Mouse (Mus musculus) heart, adult 9 months (tissue): ENCODE data around the gene Ces1e.
"Not testable (repeated sequence)": the region's sequence is repeated elsewhere in the genome, so short reads cannot be mapped to it uniquely, and the experiment has no call there.

Experiments used
- DNase-seq, 2 experiments: peaks; one replicate each; pipeline ENCODE4 v3.0.0; 2022; ENCODE audit warnings: low spot score in 2 of 2

Gene Ces1e

DNA sequence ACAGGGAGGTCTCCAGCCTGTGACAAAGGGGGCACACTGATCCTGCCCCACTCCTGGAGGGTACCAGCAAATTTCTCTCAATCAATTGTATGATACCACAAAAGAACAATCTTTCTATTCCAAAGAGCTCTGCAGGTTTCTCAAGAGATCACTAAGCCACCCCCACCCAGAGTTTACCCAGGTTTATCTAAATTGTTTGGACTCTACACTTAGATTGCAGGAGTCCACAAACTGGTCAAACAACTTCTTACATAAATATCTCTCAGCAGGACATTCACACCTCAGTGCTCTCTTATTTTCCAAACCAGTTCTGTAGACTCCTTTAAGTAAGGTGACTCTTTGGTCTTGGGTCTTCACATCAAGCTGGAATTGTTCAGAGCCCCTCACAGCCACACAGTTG, at the start of gene Ces1e:
Ces1e (minus strand) TSS at position 174 of the 400 bp plus-strand sequence.
- no peak for DNase-seq

DNA sequence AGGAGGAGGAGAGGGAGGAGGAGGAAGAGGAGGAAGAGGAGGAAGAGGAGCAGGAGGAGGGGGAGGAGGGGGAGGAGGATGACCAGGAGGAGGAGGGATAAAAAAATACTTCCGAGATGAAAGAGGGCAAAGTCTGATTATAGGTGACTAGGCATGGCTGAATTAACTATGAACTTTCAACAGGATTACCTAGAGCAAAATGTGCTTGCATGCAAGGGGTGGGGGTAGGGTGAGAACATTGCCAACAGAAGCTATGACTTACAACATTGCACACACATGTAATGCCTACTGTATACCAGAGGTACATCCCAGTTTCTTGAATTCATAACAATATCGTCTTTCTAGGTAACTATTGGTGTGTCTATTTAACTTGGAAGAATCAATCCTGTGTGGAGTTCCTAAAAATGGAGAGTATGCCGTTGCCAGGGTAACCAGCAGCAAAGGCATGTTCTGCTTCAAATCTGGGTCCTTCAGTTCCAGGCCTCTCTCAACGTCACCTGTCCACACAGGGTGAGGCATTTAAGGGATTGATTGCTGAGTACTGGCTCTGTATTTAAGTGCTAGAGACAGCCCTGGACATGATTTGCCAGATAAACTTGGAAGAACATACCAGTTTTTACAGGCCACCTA, 48.9 kb upstream of the Ces1e start:
- DNase-seq = no peak

DNA sequence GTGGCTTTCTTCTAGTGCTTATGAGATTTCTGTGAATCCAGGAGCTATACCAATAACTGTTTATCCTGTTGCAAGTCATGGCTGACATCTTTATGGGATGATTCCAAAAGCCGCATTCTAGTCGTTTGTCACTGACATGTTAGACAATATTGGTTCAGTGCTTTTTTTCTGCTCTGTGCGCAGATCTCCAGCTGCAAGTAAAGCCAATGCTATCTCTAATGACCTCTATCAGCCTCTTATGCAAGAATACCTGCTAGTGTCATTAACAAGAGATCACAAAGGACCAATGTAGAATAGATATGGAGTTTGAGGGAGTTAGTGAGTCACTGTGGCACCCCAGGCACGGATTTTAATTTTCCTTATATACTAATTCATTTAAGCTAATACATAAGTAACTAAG, 45.2 kb upstream of the Ces1e start:
- no peak for DNase-seq

DNA sequence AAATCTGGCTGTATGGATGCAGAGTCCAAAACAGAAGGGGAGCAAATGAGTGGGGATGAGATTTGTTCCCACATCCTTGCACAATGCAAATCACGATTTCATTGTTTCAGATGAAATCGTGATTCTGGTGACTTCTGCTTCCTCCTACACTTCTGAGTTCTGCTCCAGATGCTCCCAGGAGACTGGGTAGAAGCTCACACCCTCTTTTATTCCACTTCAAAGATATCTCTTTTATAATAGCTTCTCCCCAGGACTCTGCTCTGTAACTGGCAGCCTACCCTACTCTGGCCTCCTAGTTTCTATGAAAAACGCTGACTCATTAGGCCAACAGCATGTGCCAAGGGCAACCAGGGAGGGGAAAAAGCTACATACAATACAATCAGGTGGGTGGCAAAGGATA, 43.9 kb upstream of the Ces1e start:
- peak in 1 of 2 experiments; percentile 14 for DNase-seq

DNA sequence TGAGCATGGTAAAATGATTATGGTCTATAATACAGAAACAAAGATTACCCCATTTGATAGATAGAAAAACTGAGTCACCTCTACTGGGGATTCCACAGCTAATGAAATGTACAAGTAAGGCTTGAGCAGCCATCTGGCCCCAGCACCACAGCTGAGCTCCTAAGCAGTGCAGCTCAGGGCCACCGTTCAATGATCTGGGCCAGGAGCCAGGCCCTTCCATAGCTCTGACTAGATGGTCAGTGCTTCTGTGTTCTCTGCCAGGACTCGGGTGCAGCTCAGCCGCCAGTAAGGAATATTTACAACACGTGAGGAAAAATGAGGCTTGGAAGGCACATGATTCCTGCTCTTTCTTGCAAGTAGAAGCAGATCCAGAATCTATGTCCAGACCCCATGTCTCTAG, 43.3 kb upstream of the Ces1e start:
- peak; percentile 4 to 43 for DNase-seq

DNA sequence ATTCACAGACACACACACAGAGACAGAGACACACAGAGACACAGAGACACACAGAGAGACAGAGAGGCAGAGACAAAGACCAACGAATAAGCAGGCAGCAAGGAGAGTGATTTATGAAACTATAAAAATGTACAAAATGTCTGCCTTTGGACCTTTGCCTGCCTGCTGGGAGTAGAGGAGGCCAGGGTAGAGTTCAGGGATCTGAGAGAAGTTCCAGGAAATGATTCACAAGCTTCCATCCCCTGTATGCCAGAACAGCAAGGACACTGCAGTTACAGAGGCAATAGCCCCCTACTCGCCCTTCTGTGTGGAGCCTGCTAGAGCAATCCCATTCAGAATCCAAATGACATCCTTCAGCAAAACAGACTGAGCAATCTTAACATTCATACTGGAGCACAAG, 32.0 kb upstream of the Ces1e start:
- DNase-seq = no peak

DNA sequence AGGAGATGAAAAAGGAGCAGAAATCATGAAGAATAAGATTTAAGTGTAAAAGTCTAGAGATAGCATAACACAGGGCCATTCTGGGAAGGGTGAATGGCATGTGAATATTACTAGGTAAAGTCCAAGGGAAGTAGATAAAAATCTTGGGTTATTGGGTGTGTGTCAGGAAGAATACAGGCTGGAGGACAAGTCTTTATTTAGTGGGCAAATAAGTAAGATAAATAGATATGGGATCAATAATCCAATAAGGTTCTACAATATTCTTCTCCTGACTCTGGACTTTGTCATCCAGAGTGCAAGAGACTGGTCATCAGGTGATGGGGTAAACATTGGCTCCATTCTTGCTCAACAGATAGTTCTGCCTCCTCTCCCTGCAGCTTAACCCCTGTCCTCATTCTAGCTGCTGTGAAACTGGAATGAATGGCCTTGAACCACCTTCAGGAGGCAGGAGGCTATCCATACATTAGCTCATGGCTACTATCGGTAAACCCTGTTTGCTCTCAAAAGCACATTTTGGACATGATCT, 23.0 kb upstream of the Ces1e start:
- DNase-seq = no peak

DNA sequence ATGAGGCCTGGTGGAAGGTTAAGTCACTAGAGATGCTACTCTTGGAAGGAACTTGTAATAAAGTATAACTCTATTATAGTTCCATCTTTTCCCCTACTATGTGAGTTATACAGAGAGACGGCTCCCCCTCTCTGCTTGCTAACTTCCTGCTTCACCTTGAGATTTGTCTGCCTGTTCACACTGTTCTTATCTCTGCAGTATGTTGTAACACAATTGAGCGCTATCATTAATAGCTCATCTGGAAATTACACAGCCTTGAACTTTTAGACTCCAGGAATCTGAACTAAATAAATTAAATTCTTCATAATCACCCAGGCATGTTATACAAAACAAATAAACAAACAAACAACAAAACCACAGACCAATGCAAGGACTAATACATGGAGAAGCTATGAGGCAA, 16.6 kb upstream of the Ces1e start:
- DNase-seq = no peak

DNA sequence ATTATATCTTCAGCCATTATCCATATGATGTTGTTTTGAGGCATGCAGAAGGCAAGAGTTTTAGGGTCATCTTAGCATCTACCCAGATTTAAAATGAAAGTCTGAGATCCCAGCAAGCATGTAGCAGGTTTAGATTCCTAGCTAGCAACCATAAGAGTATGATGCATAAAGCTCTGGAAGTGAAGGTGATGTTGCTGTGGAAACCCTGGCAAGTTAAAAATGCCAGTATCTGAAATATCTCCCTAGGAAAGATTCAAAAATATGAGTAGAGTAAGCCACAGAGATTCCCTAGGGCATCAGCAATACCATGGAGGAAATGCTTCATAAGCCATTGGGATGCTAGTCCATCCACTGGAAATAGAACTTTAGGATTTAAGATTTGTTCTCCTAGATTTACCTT, 10.5 kb upstream of the Ces1e start:
- DNase-seq = no peak

DNA sequence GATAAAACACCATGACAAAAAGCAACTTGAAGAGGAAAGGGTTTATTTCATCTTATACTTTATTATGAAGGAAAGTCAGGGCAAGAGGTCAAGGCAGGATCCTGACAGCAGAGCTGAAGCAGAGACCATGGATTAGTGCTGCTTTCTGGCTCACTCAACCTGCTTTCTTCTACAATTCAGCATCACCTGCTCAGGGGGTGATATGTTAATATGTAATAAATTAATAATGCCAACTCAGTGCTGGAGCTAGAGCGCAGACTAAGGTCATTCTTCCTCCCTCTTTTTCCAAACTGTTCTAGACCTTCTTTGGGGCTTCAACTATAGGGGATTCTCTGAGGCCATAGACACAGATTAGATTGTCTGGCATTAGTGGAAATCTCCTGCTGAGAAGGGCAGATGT, 6.3 kb upstream of the Ces1e start:
- DNase-seq = no peak

DNA sequence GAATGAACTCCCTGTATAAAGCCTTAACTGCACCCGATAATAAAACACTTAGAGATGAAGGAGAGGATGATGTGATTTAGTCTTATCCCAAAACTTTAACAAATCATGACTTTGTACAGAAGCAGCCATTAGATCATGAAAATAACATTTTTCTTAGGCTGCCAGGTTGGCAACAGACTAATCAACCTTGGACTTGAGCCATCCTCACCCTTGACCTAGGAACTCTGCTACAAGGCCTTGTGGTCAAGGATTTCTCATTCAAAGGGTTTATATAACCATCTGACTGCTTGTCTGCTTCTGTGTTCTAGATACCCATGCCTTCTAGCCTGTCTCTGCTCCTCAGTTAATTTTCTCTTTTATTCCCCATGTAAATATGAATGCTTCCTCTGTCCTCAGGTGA, 5.3 kb upstream of the Ces1e start:
- no peak for DNase-seq

DNA sequence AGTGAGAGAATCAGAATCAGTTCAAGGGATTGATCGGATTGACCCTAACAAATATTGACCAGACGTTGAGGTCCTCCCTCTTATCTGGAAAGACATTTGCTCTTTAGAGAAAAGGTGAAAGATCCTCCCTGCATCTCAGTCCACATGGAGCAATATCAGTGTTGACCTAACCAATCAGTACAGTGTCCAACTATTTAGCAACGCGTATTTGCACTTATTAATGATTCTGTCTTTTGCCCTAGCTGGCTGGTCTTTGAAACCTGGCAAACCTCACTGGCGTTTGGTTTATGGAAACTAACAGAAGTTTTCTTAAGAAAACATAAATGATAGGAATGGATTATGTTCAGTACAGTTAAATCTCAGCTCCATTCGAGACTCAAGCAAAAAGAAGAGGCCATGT, 4.6 kb upstream of the Ces1e start:
- DNase-seq = no peak

DNA sequence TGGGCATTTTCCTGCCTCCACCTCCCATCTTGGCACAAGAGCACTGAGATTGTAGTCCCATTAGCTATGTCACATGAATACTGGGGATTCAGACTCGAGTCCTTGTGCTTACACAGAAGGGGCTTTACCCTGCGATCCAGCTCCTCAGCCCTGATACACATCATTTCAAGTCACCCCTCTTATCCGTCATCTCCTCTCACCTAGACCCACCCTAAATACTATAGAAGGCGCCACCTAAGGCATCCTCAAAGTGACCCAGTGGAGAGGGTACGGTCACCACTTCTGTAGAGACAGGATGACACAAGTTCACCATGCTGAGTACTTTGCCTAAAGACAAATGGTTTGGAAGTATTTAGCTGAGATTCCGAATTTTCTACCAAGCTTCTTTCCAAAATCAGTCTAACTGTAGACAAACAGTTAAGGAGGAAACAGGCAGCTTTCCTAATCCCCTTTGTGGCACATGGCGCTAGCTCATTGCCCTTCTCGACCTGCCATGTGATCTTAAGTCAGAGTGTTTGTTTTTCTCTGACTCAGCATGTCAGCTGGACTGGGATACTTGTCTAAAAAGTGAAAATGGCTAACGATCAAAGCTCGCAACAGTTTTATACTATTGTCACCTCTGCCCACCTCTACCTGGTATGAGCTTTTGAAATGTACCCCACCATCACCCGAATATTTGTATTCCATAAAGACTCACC, 597 bp downstream of the Ces1e start:
- no peak for DNase-seq

DNA sequence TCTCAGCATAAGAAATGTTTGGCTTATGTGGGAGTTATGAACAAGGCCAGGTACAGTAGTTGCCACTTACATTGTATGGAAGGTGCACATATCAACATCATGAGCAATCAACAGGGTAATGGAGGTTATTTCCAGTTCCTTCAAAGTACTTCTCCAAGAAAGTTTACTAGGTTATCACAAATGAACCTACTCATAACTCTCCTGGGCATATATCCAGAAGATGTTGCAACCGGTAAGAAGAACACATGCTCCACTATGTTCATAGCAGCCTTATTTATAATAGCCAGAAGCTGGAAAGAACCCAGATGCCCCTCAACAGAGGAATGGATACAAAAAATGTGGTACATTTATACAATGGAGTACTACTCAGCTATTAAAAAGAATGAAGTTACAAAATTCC, 2.9 kb downstream of the Ces1e start:
- not testable (repeated sequence) for DNase-seq

DNA sequence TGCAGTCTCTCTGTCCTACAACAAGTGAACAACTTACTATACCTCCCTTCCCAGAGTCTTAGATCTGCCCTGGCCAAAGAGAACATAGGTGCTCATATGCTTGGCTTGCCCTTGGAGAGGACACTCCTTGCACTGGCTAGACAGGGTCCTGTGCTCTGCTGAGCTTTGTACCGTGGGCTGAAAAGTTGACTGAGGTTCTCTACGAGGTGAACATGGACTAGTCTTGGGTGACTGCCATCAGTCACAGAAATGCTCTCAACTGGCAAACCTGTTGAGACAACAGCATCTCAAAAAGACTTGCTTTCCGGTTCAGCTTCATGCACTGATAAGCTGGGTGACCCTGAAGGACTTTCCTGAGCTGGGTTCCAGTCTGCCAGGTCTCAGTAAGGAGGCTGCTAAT, 7.5 kb downstream of the Ces1e start:
- no peak for DNase-seq

DNA sequence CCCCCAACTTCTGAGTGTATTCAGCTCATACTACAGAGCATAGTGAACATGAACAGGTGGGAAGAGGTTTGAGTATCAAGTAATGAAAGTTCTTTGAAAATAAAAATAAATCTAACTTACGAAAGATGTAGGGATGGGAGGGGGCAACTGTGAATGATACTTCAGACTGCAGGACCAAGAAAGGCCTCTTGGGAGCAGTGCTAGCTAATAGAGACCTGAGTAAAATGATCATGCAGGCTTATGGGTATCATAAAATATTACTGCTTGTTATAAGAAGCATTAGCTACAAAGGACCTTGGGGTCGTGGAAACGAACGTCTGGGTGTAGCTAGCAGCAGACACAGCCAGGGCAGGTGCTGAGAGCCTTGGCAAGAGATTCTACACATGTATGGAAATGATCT, 11.6 kb downstream of the Ces1e start:
- DNase-seq = no peak

DNA sequence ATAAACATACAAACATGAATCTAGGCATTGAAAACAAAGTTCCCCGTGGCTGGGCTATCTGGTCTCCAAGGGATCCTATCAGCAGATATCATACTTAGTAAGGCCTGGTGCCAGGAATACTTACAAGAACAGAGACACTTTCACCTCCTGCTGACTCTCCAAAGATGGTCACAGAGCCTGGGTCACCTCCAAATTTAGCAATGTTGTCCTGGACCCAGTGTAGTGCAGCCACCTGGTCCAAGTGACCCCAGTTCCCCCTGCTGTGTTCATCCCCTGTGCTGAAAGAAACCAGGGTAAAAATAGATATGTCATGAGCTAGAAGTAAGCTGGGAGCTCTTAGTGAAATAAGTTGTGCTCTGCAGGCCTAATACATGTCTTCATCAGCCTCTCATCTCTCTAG, 12.0 kb downstream of the Ces1e start:
- DNase-seq = peak; percentile 70 to 81

DNA sequence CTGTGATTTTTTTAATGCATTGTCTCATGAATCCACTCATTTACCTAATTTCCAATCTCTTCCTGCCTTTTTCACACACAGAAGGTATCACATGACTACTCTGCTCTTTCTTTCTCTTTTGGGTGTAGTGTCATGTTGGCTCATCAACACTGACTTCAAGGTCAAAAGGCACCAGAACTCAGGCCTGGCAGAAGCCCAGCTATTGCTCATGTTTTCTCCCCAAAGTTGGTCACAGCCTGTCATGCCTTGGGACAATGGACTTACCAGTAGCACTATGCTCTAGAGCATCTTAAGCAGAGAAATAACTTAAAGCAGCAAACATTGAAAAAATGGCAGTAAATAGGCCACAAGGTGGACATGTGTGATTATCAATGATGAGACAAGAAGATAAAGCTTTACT, 18.3 kb downstream of the Ces1e start:
- no peak for DNase-seq

DNA sequence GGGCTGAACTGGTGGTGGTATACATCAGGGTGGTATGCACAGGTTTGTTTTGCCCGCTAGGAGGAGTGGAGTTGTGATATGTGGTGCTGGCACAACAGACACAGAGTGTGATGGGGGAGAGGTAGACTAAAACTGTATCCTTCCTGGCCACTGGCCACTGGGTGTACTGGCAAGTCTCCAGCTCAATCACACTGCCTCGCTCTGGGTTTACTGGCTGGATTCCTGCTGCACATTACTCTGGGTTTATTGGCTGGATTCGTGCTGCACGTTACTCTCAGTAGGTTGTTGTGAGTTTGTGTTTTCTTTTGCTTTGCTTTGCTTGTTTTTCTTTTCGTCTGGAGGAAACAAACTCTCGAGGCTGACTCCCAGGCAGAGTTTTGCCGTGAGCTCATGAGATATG, 30.3 kb downstream of the Ces1e start:
- peak; percentile 17 to 44 for DNase-seq

DNA sequence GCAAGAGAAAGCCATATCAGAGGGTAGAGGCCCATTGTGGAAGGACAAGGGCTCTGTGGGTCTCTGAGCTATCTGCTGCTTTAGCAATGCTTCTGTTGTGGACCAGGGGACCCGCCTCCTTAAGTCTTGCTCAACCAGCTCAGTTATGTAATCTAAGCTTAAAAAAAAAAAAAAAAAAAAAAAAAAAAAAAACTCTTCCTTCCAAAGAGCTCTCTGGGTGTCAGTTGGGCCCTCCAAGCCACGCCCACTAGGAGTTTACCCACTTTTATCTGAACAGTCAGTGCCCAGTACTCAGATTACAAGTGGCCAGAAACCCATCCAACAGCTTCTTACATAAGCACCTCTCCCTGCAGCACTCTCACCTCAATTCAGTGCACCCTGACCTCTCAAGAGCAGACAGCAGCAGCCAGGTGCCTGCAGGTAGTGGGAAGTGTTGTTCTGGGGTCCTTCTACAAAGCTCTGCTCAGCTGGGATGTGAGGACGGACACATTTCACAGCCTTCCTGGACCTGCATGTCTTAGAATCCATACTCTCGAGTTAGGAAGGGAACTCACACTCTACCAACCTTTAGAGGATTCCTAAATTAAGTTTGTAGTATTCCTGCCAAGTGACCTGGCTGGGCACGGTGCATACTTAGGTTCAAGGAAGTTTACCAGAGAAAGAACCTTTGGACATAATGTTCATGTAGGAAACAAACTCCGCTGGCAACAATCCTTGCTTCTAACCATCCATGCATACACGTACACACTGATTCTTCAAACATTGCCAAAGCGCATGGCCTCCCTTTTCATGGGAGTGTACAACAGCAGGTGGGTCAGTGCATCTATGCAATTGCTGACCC, 31.5 kb downstream of the Ces1e start, which contains the start of gene Ces1d:
Ces1d (minus strand) TSS at position 154 of the 841 bp plus-strand sequence.
- peak; percentile 81 to 86 for DNase-seq

DNA sequence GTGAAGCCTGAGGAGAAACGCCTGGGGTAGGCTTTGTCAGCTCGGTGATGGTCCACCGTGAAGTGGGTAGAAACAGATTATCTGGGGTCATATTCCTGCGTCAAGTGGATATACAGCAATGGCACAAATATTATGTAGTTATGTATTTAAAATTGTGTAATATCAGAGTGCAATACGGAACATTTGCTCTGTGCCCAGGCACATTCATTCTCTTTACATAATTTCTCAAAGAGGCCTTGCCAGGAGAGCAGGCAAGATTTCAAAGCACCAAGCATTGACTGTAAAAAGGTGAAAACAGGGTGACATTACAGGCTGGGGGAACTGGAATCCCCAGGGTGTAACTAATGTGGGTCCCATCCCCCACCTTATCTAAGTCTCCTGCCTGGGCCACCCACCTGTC, 33.0 kb downstream of the Ces1e start:
- no peak for DNase-seq

DNA sequence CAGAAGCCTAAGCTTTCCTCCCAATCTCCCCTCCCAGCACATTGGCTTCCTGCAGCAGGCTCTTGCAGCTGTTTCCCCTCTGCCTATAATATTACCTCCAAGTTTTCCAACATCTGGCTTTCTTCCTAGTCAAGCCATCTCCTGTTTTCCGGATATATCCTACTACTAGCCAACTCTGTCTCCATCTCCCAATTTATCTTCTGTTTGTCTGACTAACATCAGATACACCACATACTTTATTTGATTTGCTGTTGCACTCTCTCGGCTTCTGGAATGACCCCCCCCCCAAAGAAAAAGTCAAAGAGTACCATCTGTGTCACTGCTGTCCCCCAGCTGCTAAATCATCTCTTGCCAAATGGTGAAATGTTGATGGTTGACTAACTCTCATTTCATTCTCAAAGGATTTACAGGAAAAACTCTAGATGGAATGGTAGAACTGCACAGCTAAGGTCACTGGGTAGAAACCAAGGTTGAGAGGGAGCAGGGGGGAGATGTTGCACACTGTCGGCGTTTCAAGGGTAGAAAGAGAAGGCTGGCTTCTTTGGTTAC, 48.8 kb downstream of the Ces1e start:
- peak; percentile 73 to 77 for DNase-seq
